ENCODE assay signal across 10 mouse cellular contexts in the genomic region with DNA sequence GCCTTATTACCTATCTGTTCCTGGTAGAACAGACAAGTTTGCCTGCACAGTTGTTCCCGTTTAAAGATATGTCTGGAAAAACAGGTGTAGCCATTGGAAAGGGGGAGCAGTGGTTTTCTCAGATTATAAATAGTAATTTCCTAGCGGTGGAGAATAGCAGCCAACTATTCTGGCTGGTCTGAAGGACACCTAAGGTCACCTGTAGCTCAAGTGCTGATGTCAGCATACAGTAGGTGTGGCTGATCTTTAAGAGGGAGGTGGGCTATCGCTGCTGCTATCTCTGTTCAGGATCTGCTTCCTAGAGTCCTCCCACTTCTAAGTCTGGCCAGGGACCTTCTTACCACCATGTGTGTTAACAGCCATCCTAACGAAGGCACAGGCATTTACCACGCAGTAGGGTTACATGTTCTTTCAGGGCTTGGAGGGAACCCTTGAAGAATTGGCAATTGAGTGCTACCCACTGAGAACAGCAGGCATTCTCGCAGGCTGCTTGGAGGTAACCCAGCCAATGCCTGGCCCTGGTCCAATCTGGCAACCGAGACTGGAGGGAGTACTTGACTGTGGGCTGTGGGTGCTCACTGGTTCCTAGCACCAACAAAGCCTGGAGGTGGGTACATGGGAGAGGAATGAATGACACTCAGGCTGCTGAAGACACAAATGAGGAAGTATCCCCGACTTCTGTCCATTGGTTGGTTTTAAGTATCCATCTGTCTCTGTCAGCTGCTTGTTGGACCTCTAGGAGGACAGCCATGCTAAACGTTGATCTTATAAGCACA. TPM values are rescaled to one million over a fixed set of nuclear protein-coding genes. Genes with fewer than 3 reads are reported as not detected.
A peak's percentile ranks its signal among the peaks of the same experiment; 100 is the strongest.
DNase-seq lines count a peak whose midpoint lies in the region; ATAC-seq lines count a peak whose summit lies in the region.
"Had no signal": no experiment of that assay in that cellular context is flagged by ENCODE, and none has a peak within 500 bp of the region (broad histone marks: within the 10 kb centered on the region; RNA-seq: fewer than 3 reads in every experiment).

No protein-coding gene starts in this region.

- no peak overlapping the region for H3K4me2 ChIP-seq in hindbrain, embryonic 16.5 days (ENCODE audit: low read length)
- H3K4me2 ChIP-seq: embryonic facial prominence, embryonic 15.5 days had no signal

- WGBS in hindbrain, embryonic 16.5 days, result 57% methylated on average over 9 of the region's 9 CpGs
- WGBS in hindbrain, embryonic 10.5 days, result 83% methylated on average over 9 of the region's 9 CpGs

- H3K36me3 ChIP-seq in hindbrain, embryonic 16.5 days (ENCODE audit: control insufficient read depth, insufficient read depth, low read length), result no peaks in the 10 kb centered on the region; the same call in 1 of the 2 replicates
- no peaks in the 10 kb centered on the region for H3K36me3 ChIP-seq in hindbrain, embryonic 10.5 days
- H3K36me3 ChIP-seq: embryonic facial prominence, embryonic 15.5 days had no signal

- no peaks in the 10 kb centered on the region for H3K9me3 ChIP-seq in hindbrain, embryonic 16.5 days (ENCODE audit: control insufficient read depth, low read length)
- H3K9me3 ChIP-seq in hindbrain, embryonic 10.5 days, result no peaks in the 10 kb centered on the region; the same call in 1 of the 2 replicates
- H3K9me3 ChIP-seq: embryonic facial prominence, embryonic 15.5 days had no signal

- no peak for DNase-seq in hindbrain, embryonic 10.5 days (ENCODE audit: low spot score)
- peak; percentile 63 for DNase-seq in cerebellum, adult 11-12 months
- DNase-seq in layer of hippocampus, adult 9-11 months, result peak; percentile 79
- DNase-seq in ovary, adult 18-20 months (ENCODE audit: low spot score), result peak; percentile 32
- no peak for DNase-seq in yolk sac, embryonic 10.5 days (ENCODE audit: low spot score)
- DNase-seq in retina, embryonic 14.5 days (ENCODE audit: low spot score), result no peak

- H3K27me3 ChIP-seq in hindbrain, embryonic 16.5 days (replicated peaks; ENCODE audit: control insufficient read depth, insufficient read depth, low read length), result no peaks in the 10 kb centered on the region
- H3K27me3 ChIP-seq in hindbrain, embryonic 10.5 days (ENCODE audit: insufficient read depth, poor library complexity, severe bottlenecking), result no peaks in the 10 kb centered on the region
- H3K27me3 ChIP-seq: embryonic facial prominence, embryonic 15.5 days had no signal

- no peak overlapping the region for H3K4me3 ChIP-seq in hindbrain, embryonic 16.5 days (ENCODE audit: low read length)
- H3K4me3 ChIP-seq in hindbrain, embryonic 10.5 days, result no peak overlapping the region
- H3K4me3 ChIP-seq: embryonic facial prominence, embryonic 15.5 days had no signal

- H3K27ac ChIP-seq in hindbrain, embryonic 16.5 days (ENCODE audit: low read depth, low read length), result no peak overlapping the region
- no peak overlapping the region for H3K27ac ChIP-seq in hindbrain, embryonic 10.5 days
- H3K27ac ChIP-seq: embryonic facial prominence, embryonic 15.5 days; liver, embryonic 14.5 days had no signal

- H3K9ac ChIP-seq in hindbrain, embryonic 16.5 days (ENCODE audit: low read depth, low read length), result no peak overlapping the region
- H3K9ac ChIP-seq: embryonic facial prominence, embryonic 15.5 days; liver, embryonic 14.5 days had no signal

- H3K4me1 ChIP-seq in hindbrain, embryonic 16.5 days (ENCODE audit: control insufficient read depth, insufficient read depth, low read depth, low read length), result 0 out of 2 replicates have a peak, but pooled peaks cover 3% of the 10 kb centered on the region
- no peaks in the 10 kb centered on the region for H3K4me1 ChIP-seq in hindbrain, embryonic 10.5 days (replicated peaks)
- H3K4me1 ChIP-seq: embryonic facial prominence, embryonic 15.5 days had no signal

- 0 out of 2 replicates have a peak, but pooled peaks have one; percentile 45 for ATAC-seq in hindbrain, embryonic 16.5 days
- peak; percentile 73 for ATAC-seq in granulocyte monocyte progenitor cell, adult 5-6 weeks (replicated peaks; ENCODE audit: poor library complexity, severe bottlenecking)

RNA-seq across cellular contexts. Expression of gene Gm11084, which starts 33.0 kb away (rescaled TPM):
- polyA plus RNA-seq in hindbrain, embryonic 16.5 days (2015; fragmentation: Nextera tagmentation; extraction: Ambion mirVana), result not detected in 2 replicates
- not detected in 2 replicates for polyA plus RNA-seq in hindbrain, embryonic 10.5 days (2016; fragmentation: Nextera tagmentation; extraction: Ambion mirVana)
- not detected in 2 replicates for total RNA-seq in granulocyte monocyte progenitor cell, adult 5-6 weeks (2014; fragmentation: Nextera tagmentation)
- not detected in 2 replicates for total RNA-seq in granulocyte monocyte progenitor cell, adult 5-6 weeks (2017)
- polyA plus RNA-seq: embryonic facial prominence, embryonic 15.5 days; liver, embryonic 14.5 days had no signal

RNA-seq across cellular contexts. Expression of gene Sp3, which starts 39.3 kb away (rescaled TPM):
- polyA plus RNA-seq in hindbrain, embryonic 16.5 days (2015; fragmentation: Nextera tagmentation; extraction: Ambion mirVana), result 30.0 and 31.2 TPM in 2 replicates
- 46.6 and 51.1 TPM in 2 replicates for polyA plus RNA-seq in hindbrain, embryonic 10.5 days (2016; fragmentation: Nextera tagmentation; extraction: Ambion mirVana)
- 74.7 and 79.6 TPM in 2 replicates for total RNA-seq in granulocyte monocyte progenitor cell, adult 5-6 weeks (2014; fragmentation: Nextera tagmentation)
- total RNA-seq in granulocyte monocyte progenitor cell, adult 5-6 weeks (2017), result 123 and 136 TPM in 2 replicates

Comparison
In these comparisons a context has a peak if more than half of its experiments do, and no peak if none do; other contexts are left out.
1. DNase-seq: peak in cerebellum, adult 11-12 months (single experiment), layer of hippocampus, adult 9-11 months (single experiment) and ovary, adult 18-20 months (single experiment); none in hindbrain, embryonic 10.5 days (single experiment), yolk sac, embryonic 10.5 days (single experiment) and retina, embryonic 14.5 days (single experiment).